Mouse (Mus musculus): ENCODE data around the gene Igfbp5.

Gene Igfbp5

DNA sequence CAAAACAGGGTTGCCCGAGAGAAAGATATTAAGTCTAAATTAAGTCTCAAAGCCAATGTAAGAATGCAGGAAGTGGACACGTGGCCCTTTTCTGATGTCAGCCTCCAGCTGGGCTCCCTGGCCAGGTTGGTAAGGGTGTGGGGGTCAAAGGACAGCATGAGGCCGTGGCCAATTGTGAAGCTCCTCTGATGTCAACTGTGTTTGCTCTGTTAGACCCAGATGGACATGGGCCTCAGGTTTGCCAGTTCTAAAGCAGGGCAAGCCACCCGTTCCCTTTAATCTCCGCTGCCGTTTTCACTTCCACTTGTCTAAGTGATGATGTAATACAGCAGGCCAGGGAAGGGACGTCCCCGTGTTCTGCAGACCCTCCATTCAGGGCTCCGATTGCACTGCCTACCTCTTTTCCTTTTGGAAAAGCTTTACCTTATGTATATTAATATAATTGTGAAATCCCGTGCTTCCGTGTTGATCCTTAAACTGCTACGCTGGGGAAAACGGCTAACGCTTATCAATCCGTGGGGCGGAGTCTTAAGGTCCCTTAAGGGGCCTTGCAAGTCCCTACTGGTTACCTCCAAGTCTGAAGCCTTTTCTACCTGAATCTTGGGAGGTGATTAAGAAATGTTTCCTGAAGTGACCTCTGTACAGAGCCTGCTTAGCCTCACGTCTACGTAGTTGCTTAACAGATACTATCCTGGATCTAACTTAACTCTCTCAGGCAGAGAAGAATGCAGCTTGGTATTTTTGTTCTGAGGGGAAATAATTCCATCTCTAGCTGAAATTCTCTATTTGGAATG lies 31.8 kb downstream of the Igfbp5 start:
- DNase-seq (ENCODE audit: low spot score) = no peak

DNA sequence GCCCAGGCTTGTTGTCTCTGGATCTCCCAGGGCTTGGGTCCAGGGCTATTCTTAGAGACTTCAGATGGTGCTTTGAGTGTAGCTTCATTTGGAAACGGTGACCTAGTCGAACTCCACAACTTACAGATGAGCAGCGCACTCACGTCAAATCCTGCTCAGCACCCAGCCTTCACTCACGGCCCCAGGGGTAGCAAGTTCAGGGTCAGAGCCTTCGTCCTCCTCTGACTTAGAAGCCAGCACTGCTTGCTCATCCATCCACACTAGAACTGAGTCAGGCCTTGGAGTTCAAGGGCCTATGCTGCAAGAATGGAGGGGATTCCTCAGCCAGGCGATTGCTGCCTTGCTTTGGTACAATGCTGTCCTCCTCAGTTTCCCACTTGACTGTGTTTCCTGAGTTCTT lies 34.9 kb downstream of the Igfbp5 start:
- no peak for DNase-seq (ENCODE audit: low spot score)

DNA sequence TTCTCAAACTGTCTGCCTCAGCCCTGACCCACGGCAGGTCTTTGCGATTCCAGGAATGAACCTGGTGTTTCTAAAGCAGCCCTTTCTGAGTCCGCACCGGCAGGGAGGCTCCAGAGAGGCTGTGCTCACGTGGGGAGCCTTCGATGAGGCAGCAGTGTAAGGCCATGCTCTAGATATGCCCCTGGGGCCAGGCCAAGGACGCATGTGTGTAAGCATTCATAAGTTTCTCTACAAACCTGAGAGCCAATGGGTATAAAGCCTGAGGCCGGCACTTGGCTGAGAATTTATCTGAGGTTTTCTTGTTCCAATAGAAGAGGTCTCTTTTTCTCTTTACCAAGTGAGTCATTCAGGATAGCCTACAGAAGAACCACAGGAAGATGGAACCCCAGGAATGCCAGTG lies 35.3 kb downstream of the Igfbp5 start:
- DNase-seq (ENCODE audit: low spot score) = no peak

DNA sequence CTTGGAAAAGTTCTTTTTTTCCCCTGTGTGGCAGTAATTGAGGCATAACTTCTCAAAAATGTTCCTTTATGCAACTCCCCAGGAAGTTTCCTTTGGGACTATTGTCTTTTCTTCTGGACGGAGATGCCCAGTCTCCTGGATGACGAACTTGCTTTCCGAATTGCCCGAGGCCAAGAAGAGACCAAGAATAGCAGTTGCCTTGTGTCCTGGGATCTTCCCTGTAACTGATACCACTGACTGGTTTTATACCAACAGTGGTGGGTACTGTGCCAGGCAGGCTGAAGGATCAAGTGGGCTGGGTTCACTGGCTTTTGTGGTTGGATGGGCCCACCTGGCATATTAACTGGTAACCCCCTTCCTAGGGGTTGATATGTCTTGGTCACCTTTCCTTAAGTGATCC lies 41.1 kb downstream of the Igfbp5 start:
- DNase-seq (ENCODE audit: low spot score) = no peak

DNA sequence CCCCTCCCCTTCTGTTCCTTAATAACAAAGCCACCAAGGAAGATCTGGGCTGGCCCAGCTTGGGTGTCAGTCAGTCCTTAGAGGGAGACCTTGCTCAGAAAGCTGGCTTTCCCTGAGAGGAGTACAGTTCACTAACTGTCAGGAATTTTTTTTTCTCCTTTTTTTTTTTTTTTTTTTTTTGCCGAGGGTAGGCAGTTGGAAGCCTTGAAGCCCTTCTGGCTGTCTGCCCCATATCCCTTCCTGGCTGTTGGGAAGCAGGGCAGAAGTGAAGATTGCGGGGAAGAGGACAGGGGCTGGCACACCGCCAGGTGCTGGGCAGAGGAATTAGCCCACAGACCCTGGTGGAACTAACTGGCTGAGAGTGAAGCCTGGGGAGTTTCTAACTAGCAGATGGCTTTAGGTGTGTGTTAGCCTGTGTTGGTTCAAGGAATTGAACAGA lies 42.0 kb downstream of the Igfbp5 start:
- DNase-seq (ENCODE audit: low spot score) = no peak

DNA sequence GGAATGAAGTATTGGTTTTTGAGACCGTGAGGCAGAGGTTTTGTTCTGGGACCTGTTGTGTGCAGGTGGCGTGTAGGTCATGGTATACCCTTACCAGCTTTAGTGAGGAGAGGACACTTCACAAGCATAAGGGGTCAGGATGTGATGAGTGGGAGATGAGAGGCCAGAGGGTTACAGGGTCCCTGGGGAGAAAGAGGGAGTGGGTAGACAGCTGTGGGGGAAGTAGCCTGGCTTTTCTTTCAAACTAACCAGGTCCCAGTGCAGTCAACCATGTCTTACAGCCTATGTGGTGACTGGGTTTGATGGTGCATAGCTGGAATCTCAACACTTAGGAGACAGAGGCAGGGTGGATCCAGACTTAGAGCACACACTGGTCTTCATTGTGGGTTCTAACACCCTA lies 44.2 kb downstream of the Igfbp5 start:
- DNase-seq (ENCODE audit: low spot score) = no peak

DNA sequence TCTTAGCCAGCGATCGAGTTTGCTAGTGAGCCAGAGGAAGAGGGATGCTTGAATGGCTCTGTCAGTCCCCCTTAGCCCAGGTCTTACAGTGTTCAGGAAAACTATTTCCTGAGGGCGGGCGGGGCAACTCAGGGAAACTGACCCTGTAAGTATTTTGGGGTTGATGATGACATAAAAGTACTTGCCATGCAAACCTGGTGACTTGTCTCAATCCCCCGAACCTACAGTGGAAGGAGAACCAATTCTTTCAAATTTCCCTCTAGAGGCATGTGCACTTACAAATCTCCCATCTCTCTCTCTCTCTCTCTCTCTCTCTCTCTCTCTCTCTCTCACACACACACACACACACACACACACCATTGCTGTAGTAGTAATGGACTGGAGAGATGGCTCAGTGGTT lies 45.8 kb downstream of the Igfbp5 start:
- DNase-seq (ENCODE audit: low spot score) = no peak

DNA sequence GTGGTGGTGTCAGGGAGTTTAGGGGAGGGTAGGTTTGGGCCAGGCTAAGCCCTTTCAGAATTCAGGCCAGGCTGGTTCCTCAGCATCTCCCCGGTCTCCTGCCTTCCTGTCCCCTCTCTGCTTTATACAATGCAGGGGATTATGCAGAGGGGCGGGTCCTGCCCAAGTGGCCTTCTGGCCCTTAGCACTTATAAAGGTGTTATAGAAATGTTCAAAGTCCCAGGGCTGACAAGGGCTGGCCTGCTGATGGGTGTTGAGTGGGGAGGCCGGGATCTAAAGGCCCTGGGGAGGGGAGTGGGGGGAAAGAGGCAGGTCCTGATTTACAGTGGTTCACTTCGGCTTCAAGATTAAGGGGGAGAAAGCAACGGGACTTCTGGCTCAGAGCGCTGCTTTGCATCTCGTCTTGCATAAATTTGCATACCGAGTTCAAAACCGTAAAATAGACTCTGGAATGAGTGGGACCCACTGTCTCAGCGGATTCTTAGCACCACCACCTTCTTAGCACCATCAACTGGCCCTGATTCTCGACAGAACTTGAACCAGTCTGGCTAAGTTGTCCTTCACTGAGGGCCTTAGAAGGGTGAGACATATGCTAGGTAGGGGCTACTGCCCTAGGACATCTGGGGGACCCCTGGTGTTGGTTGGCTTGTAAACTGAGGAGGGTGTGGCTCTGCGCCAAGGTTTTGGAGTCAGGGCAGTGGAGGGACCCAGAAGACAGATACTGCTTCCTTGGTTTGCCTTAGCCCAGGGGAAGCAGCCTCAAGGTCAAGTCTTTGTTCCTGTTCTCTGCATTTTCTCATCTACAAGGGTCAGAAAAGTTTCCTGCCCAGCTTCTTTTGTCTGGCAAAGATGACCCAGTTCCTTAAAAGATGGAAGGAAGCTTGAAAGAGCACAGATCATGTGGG lies 47.0 kb downstream of the Igfbp5 start:
- DNase-seq (ENCODE audit: low spot score) = no peak

DNA sequence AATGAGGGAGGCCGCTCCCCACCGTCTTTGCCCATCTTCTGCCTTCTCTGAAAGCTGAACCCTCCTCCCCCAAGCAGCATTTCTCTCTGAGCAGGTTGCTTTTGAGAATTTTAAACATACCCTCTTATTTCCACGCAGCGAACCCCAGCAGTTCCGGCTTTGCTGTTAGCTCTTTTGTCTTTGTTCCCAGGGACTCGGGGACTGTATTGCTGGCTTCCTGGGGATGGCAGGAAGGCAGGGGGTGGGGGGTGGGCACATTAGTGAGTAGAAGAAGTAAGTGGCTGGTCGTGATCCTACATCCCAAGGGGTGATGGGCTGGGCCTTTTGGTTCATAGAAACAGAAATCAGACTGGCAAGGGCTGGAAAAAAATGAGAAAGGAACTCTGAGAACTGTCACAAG lies 47.8 kb downstream of the Igfbp5 start:
- DNase-seq (ENCODE audit: low spot score) = no peak

DNA sequence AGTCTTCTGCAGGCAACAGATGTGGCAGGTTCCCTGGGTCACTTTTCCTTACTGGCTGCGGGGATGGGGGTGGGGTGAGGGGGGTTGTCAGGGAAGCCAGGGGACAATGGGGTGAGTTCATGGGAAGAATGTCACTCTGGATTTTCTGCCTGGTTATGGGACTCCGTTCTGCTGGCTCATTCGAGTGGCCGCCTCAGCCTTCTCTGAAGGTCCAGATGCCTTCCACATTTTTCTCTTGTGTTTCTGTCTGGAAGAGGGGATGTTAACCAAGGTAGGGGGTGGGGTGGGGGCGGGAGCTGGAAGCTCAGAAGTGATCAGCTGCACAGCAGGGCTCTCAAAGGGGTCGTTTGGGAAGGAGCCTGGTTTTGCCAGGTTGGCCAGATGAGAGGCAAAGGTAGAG lies 48.2 kb downstream of the Igfbp5 start:
- no peak for DNase-seq (ENCODE audit: low spot score)

DNA sequence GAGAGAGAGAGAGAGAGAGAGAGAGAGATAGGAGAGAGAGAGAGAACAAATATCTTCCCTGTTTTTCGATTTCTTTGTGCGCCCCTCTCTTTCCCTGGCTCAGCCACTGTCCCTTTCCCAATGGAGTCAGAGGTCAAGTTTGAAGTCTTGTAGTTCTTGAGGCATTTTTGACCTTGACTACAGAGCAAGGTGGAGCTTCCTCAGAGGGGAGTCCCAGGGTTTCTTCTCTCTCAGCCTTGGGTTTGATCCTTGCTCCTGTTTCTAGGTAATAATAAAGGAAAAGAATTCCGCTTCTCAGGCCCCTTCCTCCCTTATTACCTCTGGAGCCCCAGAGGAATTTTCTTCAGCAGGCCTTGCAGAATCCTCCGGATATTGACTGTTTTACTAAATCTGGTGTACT lies 48.8 kb downstream of the Igfbp5 start:
- no peak for DNase-seq (ENCODE audit: low spot score)

DNA sequence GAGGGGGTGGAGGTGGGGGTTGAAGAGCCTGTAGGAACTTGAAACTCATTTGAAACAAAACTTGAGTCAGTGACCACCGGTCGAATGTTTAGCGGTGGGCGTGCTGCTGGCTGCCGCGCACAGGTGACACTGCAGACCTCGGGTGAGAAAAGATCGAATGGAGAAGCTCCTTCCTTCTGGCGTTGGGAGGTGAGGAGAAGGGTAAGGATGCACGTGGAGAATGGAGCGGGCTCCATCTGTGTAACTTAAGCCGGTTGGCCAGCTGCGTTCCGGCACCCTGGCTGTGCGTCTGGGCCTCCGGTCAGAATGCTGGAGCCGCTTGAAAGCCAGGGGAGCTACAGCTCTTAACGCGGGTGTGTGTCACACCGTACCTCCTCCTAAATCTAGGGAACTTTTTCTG lies 49.4 kb downstream of the Igfbp5 start:
- no peak for DNase-seq (ENCODE audit: low spot score)

DNA sequence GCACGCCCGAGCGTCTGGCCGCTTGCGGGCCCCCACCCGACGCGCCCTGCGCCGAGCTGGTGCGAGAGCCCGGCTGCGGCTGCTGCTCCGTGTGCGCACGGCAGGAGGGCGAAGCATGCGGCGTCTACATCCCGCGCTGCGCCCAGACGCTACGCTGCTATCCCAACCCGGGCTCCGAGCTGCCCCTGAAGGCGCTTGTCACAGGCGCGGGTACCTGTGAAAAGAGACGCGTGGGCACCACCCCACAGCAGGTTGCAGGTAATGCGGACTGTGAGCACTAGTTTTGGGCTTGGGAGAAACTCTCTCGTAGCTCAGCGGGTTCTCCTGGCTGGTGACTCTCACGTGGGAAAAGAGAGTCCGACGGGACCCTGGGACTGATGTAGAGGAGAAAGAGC lies 50.0 kb downstream of the Igfbp5 start:
- DNase-seq (ENCODE audit: low spot score) = no peak

DNA sequence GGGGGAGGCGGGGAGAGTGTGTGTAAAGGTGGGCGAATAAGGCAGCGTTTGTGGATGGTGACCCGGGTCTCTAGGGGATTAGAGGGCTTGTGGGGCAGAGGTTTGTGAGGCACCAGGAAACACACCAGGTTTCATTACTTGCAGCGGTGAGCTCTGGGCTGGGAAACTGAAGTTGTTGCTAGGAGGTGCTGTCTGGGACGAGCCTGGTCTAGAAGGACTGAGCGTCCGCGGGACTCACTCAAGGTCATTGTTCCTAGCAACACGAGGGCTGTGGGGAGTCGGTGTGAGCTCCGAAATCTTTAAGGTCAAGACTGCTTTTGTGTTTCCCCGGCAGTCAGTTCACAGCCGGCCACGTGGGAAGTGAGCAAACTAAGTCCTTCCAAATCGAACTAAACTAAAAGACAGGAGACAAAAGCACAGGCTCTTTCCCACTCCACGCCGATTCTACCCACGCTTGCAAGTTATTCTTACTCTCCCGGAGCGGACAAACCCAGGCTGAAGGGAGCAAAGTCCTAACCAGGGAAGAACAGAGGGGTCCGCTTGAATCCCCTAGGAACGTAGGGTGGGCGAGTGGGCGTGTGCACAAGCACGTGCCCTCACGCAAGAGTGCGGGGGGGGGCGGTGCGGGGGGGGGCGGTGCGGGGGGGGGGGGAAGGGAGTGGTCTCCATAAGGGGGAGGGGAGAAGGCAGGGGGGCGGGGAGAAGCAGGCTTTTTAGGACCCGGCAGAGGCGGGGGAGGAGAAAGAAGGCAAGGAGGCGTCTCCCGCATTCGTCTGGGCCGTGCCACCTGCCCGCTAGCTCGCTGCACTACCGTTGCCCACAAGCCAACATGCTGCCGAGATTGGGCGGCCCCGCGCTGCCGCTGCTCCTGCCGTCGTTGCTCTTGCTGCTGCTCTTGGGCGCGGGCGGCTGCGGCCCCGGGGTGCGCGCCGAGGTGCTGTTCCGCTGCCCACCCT lies 50.7 kb downstream of the Igfbp5 start, which contains the start of gene Igfbp2:
TSS of gene Igfbp2 (plus strand) at position 753 of the 956 bp plus-strand sequence.
- DNase-seq (ENCODE audit: low spot score) = no peak

DNA sequence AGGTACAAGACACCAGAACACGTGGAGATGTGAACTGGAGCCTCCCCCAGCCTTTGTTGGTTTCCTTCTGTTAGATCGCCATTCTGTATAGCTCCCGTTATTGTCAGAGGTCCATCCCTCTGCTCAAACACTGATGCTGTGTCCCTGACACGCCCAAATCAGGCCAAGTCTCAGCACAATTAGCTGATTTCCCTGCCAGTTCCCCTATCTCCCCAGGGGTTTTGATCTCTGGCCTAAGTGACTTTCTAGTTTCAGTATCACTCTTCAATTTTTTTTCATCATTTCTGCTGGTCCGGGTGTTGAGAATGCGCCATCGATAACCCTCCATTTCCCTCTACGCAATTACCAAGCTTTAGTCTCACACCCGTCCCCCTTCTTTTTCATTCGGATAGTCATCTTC lies 51.8 kb downstream of the Igfbp5 start:
- DNase-seq (ENCODE audit: low spot score) = no peak

DNA sequence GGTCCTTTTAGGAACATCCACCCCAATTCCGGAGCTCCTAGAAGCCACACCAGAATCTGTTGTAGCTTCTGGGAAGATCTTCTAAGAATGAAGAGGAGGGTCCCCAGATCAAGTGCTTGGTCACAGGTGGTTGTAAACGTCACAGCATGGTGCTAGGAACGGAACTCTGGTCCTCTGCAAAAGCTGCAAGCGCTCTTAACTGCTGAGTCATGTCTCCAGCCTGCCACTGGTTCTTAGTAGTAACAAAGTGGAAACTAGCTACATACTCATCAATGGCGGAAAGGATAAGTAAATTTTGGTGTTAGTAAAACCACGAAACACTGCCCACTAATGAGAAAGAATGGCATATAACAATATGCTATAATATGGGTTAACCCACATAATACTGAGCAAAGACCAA lies 54.7 kb downstream of the Igfbp5 start:
- DNase-seq (ENCODE audit: low spot score) = no peak

DNA sequence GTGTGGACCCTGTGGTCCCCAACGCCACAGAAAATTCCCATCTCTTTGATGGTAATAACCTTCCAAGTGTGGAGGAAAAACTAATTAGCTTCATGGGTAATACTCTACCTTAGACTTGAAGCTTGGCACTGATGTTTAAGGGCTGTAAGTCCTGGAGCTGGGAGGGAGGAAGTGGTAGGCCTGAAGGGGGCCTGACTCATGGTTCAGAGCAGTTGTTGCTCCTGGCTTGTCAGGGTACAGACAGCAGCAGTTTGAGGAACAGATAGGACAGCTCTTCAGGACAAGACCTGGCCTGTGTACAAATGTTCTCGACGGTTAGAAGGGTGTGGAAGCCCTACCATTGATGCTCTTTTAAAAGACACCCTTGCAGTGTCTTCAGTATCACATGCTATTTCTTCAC lies 59.1 kb downstream of the Igfbp5 start:
- no peak for DNase-seq (ENCODE audit: low spot score)

DNA sequence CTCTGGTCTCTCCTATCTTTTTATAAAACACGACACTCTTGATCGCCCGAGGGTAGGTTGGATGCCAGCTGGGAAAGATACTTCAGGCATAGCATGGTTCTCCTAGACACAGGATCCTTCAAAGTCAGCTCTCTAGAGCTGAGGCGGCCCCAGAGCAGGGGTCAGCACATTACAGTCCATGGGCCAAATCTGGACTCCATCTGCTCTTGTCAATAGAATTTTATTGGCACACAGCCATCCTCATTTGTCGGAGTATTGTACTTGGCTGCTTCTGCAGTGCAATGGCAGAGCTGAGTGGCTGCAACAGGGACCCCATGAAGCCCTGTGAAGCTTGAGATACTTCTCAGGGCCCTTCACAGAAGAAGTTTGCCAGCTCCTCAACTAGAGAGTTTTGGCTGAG lies 59.5 kb downstream of the Igfbp5 start:
- no peak for DNase-seq (ENCODE audit: low spot score)

DNA sequence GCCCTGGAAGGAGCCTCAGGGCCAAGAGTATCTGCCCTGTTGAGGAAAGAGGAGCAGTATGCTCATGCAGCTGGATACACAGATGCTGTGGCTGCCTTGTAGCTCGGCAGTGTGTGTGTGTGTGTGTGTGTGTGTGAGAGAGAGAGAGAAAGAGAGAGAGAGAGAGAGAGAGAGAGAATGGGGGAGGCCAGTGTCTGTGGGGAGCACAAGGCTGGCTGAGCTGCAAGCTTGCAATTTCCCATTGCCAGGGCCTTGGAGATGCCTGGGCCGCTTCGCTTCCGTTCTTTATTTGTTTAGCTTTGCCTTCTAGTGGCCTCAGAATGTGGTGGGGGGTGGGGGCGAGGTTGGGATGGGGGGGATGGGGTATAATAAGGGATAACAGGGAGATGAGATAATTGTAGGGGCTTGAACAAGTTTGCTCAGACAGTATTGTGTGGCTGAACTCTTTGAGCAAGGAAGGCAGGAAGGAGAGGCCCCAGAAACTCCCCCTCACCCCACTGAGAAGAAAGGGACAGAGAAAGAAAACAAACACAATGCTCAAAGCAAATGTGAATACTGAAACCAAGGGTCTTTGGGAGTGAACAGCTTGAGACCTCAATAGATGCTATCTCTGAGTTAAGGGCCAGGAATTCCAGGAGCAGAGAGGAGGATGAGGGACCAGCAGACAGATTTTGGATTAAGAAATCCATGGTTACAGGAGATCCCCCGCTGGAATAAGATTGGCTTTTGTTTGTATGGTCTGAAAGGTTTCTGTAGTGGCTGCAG lies 60.9 kb downstream of the Igfbp5 start:
- DNase-seq (ENCODE audit: low spot score) = no peak

DNA sequence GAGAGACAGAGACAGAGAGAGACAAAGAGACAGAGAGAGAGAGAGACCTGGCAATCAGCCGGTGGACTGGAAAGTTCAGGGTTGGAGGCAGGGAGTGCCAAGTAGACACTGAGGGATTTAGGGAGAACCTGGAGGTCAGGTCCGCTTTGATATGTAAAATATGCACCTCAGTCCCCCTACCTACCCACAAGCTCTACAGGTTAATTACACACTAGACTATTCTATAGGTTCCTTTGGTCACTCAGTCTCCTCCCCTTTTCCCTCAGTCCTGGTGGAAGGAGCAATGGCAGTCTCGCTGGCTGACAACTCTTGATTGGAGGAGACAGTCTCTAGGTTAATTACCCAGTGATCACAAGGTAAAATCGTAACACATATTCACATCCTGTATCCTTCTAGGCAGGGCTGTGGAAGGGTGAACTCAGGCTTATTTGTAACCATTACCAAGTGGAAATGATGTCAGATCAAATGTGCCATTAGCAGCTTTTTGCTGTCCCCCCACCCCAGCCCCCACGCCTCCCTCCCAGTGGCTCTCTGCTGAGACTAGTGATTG lies 61.5 kb downstream of the Igfbp5 start:
- no peak for DNase-seq (ENCODE audit: low spot score)

DNA sequence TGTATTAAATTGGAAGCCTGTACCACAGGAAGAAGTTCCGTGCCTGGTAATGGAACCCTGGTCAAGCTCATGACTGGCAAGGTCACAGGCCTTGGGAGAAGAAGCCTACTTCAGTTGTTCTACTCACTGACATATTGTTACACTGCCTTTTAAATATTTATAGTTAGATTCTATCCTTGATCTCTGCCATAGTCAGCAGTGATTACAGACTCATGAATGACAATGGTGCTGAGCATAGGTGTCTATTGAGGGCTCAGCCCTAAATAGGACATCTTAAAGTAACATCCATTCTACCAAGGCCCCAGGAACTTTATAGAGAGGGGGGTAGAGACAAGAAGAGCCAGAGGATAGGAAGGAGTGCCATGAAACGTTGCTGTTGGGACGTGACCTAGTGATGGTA lies 63.6 kb downstream of the Igfbp5 start:
- DNase-seq (ENCODE audit: low spot score) = no peak
